Mouse (Mus musculus) erythroid progenitor cell, adult 5-6 weeks (primary cell): ENCODE data around the gene Pgm5. TPM values are rescaled to one million over a fixed set of nuclear protein-coding genes. Genes with fewer than 3 reads are reported as not detected.

Experiments used
- ATAC-seq: replicated peaks from 2 replicates; pipeline ENCODE4 v1.8.0; 2016; ENCODE audit warnings: moderate number of reproducible peaks, mild to moderate bottlenecking, moderate TSS enrichment, inconsistent platforms; ENCODE audit not compliant: poor library complexity, low FRiP score, severe bottlenecking
- total RNA-seq, 2 experiments: library from RNA; stranded (forward) in 1 of 2; stranded (reverse) in 1 of 2; fragments of 150-400 nt in 1 of 2; fragments of 186-747, 209-891 nt in 1 of 2; gene quantifications; 2 replicates each; pipeline versions ENCODE4 v1.2.3 to v1.2.4; 2015 to 2017; ENCODE audit warnings: low replicate concordance in 2 of 2

Pgm5 gene
- total RNA-seq, 2 experiments from 2014 or later, result not detected

- no peak for ATAC-seq
Measured at GRCm38 (mm10) chr19:24873873-24874272, 12.2 kb upstream of the Pgm5 start.

DNA sequence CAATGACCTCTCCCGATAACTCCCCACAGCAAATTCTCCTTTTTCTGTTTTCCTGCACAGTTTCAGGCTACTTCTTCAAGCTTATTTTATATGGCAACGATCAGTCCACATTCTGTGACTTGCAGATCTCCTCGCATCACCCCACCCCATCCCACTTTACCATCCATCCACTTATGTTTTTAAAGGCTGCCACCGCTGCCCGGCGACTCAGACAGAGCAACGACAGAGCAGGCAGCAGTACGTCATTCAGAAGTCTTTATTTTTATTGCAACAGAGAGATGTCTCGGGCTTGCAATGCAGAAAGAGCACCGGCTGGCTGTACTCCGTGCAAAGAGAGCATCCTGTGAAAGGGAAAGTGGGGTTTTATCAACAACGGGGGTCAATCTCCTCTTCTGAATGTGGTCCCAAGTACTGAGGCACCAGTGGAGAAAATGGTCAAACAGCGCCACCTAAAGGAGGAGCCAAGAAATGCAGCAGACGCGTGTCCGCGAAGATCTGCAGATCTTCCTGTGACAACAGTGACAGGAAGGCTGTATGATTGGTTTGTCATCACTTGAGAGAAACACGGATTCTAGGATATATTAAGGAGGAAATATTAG is 9.5 kb upstream of the Pgm5 start:
- ATAC-seq, result no peak

DNA sequence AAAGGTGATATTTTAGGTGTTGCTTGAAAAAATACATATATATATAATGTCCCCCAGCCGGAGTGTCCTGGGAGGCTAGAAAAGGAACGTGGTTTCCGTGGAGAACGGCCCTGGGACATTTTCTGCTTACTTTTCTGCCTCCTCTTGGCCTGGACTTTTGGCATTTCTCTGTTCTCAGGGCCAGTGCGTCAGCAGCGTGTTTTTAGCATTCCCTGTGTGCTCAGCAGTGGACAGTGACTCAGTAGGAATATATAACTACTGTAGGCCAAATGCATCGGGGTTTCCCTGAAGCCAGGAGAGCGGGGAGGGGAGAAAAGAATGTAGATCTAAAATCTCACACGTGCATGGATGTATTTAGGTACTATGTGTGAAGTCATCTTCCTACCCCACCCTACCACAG is 3.8 kb upstream of the Pgm5 start:
- no peak for ATAC-seq

DNA sequence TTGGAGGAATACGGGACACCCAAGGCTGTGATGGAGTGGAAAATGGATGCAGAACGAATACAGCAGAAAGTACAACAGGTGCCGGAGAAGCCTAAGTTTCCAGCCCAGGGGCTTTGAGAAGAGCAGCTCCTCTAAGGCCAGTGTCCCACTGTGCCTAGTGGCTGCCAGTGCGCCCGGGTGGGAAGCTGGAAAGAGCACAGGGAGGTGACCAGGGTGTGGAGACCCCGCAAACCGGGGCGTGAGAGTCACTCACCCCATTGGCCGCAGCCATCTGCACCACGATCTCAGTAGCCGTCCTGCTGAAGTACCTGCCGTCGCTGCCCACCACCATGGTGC is 411 bp downstream of the Pgm5 start:
- no peak for ATAC-seq

- ATAC-seq, result no peak
Measured at GRCm38 (mm10) chr19:24851456-24852315, 10.0 kb downstream of the Pgm5 start.

GRCm38 (mm10) chr19:24848844-24849243 is 12.8 kb downstream of the Pgm5 start:
- ATAC-seq, result no peak

DNA sequence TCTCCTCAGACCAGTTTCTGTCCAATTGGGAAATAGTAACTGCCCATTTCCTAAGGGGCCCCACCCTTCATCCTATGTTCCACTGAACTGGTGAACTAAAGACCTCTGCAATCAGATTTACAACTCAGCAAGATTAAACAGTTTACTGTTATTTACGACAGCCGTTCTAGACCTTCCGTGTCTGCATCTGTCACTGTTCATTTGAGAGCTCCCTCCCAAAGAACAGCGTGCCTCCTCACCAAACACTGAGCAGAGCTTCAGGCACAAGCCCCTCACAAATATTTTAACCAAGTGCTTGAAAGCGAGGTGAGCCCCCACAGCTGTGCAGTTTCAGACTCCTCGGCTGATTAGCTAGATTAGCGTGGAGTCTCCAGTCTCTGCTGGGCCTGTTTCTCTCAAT is 13.3 kb downstream of the Pgm5 start:
- ATAC-seq, result no peak

DNA sequence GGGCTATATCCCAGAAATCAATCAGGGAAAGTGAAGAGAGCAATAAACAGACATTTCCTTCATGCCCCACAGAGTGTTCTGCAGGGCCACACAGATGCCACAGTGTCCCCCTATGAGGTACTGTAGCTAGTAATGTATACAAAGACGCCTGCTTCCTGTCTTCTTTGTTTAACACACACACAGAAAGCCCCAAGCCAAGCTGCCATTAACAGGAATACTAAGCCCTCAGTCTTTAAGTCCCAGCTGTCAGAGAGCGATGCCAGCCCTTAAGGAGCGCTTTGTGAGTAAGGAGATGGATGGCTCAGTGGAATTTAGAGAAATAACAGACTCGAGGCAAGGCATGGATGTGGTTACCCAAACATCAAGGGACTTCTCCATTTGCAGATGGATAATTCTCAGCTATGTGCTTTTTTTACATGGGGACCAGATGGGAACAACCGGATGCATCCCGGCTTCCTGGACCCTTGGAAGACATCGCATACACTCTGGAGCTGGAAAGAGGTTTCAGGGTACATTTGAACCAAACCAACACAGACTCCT is 16.6 kb downstream of the Pgm5 start:
- no peak for ATAC-seq

DNA sequence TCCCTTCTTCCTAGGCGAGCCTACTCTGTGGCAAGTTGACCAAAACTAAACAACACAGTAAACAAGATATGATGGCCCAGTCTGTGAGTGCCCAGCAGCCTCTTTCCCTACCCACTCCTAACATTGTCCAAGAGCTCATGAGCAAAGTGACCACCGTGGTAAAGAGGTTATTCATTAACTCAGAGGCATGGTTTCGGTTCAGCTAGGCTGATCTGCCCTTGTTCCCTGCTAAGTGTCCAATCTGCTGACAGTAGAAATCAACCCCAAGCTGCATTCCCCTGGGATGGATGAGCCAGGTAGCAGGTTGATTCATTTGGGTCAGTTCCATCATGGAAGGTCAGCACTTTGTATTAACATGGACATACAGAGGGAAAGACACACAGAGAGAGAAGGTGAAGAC is 19.6 kb downstream of the Pgm5 start:
- no peak for ATAC-seq

- no peak for ATAC-seq
Measured at GRCm38 (mm10) chr19:24824517-24824916, 37.1 kb downstream of the Pgm5 start.

DNA sequence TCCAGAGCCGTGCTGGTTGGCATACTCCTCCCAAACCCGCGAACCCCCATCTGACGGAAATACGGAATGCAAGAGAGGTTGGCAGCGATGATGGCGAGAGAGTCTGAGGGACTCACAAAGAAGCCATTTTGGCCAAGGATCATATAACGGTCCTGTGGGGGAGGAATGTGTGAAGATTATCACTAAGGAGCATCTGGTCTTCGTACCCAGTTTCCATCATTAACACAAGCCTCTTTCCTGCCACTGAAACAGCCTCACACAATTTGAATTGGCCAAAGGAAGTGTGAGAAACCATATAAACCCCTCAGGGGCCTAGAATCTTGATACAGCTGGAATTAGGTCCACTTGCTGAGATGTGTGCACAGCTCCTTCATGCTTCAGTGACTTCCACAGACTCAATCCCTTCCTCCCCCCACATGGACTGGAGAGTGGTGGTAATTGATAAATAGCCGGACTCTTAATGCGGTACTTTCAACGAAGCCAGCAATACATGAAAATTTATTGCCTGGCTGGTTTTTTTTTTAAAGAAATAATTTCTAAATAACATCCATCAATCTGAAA is 45.9 kb downstream of the Pgm5 start:
- no peak for ATAC-seq

DNA sequence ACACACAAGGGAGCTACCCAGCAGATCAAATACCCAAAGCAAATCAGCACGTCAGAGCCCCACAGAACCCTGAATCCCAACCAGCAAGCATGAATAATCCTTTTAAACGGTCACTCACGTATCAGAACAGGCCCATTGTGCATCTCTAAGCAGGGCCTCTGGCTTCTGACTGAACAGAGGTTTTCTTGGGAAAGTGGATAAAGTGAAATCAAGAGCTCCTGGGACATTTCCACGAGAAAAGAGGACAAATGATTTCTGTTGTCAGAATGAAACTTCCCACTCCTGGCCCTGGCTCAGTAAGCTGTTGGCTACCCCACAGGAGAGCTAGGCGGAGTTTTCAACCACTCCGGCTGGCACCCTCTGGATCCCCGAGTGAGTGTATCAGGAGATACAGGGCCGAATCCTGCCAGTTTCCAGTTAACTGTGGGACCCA is 48.8 kb downstream of the Pgm5 start:
- ATAC-seq, result no peak

DNA sequence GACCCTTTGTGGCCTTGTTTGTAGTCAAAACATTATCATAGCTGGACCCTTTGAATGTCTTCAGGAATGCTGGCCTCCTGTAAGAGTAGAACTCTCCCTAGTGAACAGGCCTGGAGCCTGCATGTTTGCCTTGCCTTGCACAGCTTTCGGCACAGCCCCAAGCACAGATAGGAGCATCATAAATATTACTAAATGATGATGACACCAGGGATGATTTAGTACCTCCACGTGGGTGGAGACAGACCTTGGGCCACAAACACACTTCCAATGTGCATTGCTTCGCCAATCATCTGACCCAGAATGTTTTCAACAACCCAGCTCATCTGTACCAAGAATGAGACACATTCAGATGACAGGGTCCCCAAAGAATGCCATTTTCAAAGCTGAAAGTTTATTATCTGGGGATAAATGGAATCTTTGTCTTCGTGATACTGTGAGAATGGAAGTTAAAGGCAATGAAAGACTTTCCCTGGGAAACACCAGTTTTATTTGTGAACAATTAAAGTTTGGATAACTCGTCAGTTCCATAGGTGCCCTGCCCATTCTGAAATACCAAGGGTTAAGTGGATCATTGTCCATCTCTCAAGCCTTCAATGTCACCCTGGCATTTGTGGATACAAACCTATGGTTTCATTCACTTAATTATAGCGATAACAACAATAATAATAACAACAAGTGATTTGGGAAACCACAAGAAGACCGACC is 49.4 kb downstream of the Pgm5 start:
- ATAC-seq, result no peak

DNA sequence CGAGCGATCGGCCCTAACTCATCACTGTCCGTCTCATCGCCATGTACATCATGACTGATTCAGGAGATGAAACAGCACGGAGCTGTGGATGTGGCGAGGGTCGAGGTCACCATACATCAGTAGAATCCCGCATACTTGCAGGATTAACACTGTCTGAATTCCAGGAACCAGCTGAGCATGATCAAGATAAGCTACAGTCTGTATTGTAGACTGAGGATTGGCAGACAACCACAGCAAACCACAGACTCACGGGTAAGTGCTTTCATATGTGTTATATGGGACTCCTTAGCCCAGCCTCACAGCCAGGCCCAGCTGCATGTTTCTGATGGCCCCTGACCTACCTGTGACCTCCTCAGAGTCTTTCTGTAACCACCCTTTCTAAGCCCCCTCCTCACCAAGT is 50.2 kb downstream of the Pgm5 start:
- ATAC-seq, result no peak

GRCm38 (mm10) chr19:24806013-24806412 is 55.6 kb downstream of the Pgm5 start:
- no peak for ATAC-seq

DNA sequence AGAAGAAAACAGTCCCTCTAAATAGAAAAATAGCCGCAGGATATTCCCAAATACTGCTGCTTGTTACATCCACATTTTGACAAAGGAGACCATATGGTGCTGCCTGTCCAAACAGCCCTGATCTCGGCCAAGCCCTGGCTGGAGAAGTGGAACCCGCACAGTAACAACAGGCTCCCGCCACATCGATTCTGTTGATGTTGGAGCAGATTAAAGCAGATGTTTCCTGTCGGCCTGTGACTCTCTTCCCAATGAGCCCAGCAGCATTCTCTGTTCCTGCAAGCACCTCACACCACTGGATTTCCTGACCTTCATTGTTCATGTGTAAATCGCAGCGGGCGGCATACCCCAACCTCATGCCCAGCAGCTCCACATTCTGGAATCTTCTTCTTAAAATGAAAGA is 64.0 kb downstream of the Pgm5 start:
- ATAC-seq, result no peak

DNA sequence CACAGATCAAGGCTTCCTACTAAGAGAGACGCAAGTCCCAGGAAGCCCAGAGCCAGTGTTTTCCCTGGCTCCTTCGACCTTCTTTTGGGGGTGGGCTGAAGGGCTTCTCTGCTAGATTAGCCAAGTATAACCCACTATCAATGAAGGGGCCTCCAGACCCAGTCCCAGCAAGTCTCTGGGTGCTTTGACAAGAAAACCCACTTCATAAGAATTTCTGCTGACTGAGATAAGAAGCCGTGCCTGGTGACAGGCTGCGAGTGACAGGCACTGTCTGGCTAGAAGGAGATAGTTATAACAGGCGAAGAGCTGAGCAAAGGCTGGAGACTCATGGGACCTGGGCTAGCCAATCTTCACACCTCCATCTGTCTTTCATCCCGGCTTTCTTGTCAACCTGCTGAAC is 67.3 kb downstream of the Pgm5 start:
- peak; percentile 72 for ATAC-seq

DNA sequence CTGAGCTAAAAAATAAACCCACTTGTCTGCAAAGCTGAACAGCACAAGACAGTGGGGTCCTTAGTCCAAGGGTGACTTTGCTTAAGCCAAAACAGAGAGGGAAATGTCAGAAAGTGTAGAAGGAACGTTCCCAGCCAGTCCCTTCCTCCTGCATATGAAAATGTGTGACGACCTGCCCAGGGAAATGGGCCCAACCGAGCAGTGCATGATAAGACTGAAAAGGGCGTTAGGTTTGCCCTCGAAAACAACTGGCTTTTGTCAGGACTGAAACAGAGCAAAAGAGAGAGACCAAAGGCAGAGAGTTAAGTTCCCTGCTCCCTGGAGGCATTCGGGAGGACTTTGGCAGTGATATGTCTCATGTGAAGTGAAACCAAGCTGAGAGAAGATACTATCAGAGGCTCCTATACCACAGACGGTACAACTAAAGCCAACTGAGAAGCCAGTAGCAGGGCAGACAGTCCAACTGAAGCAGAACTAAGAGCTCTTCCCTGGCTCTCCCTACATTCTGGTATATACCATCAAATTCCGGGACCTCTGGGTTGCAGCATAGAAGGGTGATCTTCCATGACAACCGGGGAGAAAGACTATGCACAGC is 68.0 kb downstream of the Pgm5 start:
- peak; percentile 62 for ATAC-seq

DNA sequence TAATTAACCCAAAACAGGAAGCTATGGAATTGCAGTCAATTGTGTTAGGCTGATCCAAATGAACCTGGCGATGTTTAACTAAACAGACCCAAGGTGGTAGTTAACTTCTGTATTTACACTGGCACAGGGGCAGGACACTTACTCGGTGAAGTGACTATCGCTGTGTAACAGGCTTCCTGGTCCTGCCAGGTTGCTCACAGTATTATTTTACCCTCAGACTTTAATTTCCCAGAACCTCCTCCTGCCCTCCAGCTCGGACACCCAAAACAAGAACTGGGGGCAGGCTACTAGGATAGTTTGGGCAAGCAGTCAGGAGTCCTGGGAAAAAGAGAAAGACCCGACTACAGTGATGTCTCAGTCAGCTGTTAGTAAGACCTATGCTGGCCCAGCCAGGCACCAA is 68.8 kb downstream of the Pgm5 start:
- no peak for ATAC-seq

DNA sequence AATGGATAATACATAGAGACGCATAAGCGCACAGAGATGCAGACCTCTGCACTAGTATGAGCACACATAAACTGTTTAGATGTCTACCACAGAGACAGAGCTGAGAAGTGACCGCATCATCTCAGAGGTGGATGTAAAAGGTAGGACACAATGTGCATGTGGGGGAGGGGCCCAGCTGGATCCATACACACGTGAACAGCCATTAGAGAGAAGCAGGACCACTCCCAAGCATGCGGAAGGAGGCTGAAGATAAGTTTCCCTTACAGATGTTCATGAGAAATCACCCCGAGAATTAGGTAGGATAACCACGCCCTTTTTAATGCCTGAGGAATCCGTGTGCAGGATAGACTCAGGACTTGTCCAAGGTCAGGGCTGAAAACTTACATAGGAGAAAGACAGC is 75.8 kb downstream of the Pgm5 start:
- ATAC-seq, result no peak
